Mouse (Mus musculus) frontal cortex, postnatal 14 days (tissue): ENCODE results near the gene B230217C12Rik.
"Not testable (repeated sequence)": the region's sequence is repeated elsewhere in the genome, so short reads cannot be mapped to it uniquely, and the experiment has no call there.

Experiments
- DNase-seq, 2 experiments: peaks; one replicate each; pipeline ENCODE4 v3.0.0; 2022; ENCODE audit warnings: low spot score in 2 of 2

The B230217C12Rik gene

DNA sequence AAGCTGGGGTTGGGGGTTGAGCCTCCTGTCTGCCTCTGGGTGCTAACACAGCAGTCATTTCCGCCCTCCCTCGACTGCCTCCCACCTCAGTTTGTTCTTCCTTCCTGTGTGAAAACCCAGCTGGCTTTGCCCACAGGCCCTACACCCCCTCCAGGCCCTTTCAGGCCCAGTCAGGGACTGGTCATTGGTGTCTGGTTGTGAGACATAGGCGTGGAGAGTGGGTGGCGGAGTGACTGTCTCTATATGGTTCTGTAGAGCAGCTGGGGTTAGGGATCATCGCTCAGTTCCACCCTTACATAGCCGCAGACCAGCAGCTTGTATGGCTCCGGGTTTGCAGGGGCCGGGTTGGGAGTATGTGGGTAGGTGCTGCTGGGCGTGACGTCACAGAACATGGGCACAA lies 15.3 kb upstream of the B230217C12Rik start:
- DNase-seq, result no peak

DNA sequence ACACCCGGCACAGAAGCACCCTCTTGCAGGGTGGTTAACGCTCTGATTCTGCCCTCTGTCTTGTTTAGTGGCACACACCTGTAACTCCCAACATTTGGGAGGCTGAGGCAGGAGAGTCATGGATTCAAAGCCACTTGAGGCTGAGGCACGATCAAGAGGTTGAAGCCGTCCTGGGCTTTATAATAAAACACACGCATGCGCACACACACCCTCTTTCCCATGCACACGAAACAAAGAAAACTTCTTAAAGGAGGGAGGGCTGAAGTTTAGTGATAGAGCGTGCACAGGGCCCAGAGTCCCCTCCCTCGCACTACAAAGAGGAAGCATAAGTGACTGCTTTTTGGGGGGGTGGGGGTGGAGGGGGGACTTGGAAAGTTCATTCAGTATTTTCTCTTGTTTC lies 14.6 kb upstream of the B230217C12Rik start:
- DNase-seq, result no peak

DNA sequence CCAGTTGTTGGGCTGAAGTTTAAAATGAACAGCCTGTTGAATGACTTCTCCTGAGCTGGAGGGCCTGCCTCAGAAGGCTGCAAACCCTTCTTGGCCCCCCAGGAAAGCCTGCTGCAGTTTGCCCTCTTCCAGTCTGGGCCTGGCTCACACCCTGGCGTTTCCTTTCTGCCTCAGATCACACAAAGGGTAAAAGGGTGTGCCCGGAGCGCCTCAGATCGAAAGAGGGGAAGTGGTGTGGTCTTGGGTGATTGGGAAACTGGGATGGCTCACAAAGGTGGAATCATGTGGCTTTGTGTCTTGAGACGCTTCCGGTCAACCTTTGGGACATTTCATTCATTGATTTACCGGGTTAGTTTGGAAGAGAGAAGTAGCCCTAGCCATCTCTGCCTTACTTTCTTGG lies 14.2 kb upstream of the B230217C12Rik start:
- DNase-seq, result no peak

DNA sequence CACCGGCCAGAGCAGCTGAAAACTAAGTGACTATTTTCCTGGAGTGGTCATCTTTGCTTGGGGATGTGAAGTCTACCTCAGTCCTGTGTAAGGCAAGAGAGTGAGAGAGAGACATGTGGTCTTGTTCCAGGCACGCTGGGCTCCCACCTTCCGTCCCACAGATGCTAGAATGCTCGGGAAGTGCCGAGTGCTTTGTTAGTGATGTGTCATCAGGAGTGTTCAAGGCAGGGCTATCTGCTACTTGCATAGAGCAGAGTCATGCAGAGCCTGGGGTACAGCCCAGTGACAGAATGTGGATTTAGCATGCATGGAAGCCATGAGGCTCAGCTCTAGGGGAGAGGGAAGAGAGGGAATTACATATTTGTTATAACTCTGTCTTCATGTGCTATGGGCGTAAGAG lies 12.9 kb upstream of the B230217C12Rik start:
- DNase-seq, result no peak

DNA sequence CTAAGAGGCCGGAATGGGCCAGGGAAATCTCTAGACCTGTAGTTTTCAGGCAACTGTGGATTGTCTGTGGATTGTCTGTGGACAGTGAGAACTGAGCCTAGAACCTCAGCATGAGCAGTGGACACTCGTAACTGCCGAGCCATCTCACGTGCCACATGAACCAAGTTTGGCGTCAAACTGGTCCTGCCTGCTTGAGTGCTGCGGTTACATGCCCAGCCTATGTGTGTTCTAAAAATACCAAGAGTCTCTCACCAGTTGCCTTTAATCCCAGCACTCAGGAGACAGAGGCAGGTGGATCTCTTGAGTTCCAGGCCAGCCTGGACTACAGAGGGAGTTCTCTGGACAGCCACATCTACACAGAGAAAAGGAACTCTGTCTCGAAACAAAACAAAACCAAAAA lies 11.2 kb upstream of the B230217C12Rik start:
- no peak for DNase-seq

DNA sequence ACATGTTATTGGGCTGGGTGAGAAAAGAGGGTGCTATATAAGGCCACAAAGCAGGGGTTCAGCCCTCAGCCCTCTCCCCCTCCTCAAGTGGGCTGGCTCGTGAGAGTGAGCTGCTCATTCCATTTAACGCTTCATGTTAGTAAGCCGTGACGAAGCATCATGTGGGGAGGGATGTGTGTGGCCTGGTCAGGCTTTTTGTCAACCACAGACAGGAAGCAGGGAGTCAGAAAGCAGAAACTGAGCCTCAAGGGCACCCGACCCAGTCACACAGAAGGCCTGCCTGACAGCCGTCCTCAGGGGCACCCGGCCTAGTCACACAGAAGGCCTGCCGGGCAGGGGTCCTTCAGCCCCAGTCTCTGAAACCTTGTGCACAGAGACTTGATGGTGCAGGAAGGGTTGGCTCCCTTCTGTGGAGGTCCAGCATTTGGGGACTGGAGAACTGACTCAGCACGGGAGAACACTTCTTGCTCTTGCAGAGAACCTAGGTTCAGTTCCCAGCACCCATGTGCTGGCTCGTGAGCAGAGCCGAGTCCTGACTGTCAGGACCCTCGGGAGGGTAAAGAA lies 10.6 kb upstream of the B230217C12Rik start:
- no peak for DNase-seq

DNA sequence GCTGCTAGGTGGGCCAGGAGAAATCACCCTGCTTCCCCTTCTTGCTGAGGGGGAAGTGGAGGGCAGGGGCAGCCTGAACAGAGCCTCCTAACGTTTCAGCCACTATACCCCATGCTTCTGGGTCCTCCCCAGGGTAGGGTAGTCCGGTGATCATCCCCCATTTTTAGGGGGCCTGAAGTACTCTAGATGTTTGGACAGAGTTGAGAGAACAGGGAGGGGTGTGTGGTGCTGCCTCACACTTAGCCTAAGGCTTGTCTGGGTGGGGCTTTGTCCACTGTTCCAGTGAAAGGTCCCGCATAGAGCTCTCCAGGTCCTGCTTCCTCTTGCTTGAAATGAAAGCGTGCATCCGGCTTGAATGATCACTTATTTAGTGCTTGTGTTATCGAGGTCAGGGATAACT lies 10.1 kb upstream of the B230217C12Rik start:
- no peak for DNase-seq

DNA sequence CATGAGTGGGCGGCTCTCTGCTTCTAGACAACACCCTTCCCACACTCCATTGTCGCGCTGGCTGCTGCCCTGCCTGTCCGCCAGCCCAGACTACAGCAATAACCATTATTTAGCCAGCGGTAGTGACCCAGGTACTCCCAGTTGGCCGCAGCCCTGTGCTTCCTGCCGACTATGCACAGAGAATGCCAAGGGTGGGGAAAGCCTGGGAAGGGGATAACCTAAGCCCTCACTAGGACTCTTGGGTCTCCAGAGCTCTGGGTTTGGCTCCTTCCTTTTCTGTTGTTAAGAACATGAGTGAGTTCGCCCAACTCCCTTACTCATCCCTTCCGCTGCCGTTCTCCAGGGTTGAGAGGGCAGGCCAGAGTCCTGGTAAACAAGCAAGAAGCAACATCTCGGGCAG lies 8.6 kb upstream of the B230217C12Rik start:
- DNase-seq, result no peak

DNA sequence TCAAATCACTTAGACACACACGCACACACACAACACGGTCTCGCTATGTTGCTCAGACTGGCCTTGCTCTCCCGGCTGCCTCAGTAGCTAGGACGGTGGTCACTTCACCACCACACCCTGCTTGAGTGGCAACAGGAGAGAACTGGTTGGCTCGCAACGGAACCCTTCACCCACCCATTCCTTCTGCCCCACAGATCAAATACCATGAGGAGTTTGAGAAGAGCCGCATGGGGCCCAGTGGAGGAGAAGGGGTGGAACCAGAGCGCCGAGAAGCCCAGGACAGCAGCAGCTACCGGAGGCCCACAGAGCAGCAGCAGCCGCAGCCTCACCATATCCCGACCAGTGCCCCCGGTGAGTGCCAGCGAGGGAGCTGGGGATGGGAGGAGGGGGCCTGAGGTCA lies 7.2 kb upstream of the B230217C12Rik start:
- no peak for DNase-seq

DNA sequence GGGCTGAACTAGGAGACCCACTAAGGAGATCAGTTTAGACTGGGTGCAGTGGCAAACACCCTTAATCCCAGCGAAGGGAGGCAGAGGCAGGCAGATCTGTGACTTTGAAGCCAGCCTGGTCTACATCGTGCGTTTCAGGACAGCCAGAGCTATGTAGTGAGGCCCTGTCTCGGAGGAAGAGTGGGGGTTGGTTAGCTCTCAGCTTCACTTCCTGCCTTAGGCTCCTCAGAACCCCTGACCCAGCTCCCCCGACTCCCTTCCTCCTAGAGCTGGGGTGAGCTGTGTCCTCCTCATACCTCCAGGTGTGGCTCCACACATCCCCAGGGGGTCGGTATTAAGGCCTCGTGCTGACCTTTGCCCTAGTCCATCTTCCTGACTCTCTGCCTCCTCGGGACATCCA lies 4.0 kb upstream of the B230217C12Rik start:
- no peak for DNase-seq

DNA sequence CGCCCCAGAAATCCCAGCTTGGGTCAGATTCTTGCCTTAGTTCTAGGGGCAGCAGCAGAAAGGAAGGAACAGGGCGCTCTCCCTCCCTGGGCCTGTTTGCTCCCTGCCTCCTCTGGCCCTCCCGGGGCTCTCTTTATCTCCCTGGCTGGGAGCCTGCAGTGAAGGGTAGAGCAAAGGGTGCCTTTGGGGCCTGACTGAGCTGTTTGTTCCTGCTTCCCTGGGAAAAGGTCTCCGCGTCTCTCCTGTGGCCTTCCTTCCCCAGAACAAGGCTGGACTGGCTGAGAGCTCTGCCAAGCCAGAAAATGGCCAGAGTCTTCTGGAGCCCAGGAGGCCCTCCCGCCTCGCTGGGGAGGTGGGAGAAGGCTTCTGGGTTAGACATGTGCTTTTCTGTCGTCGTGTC lies 3.5 kb upstream of the B230217C12Rik start:
- DNase-seq, result not testable (repeated sequence)

DNA sequence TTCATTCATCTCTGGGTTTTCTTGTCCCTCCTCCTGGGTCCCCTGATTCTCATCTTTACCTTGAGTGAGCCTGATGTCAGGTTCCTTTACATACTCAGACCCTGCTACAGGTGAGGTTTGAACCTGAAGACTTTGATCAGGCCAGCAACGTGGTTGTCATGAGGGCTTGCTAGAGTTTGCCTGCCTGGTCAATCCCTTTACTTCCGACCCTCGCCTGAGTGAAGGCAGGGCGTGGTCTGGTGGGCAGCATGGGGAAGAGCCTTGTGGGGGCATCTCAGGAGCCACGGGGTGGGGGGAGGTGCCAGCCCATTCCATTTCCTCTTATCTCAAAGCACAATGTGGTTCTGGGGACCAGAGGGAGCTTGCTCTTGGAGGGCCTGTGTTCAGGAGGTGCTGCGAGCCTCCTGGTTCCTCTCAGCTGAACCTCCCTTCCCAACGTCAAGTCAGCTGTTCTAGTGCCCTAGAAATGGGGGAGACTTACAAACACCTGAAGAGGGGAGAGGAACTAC lies 2.9 kb upstream of the B230217C12Rik start:
- DNase-seq, result no peak

DNA sequence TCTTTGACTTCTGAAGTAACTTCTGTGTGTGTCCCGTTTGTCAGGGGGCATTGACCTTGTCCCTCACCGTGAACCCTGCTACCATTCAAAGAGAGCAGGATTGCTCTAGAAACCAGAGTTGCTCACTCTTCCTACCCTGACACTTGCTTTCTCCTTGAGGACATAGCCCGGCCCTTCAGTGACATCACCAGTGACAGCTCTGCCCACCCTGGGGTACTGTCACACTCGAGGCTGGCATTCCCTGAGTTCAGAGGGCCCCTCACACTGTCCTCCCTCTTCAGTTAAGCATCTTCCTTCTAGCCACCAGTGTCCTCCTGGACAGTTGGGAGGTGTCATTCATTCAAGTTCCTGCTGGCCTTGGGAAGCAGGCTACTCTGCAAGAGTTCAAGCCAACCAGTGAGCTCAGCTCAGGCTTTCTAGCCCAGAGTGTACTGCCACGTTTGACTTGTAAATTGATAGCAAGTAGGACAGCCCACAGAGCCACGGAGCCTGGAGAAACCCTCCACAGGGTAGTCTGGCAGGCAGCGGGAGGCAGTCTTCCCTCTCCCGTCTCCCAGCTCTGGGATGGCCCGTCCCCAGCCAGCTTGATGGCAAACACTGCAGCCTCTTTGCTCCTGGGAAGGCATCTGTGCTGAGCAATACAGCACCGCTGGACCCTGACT lies 1.7 kb upstream of the B230217C12Rik start:
- no peak for DNase-seq

DNA sequence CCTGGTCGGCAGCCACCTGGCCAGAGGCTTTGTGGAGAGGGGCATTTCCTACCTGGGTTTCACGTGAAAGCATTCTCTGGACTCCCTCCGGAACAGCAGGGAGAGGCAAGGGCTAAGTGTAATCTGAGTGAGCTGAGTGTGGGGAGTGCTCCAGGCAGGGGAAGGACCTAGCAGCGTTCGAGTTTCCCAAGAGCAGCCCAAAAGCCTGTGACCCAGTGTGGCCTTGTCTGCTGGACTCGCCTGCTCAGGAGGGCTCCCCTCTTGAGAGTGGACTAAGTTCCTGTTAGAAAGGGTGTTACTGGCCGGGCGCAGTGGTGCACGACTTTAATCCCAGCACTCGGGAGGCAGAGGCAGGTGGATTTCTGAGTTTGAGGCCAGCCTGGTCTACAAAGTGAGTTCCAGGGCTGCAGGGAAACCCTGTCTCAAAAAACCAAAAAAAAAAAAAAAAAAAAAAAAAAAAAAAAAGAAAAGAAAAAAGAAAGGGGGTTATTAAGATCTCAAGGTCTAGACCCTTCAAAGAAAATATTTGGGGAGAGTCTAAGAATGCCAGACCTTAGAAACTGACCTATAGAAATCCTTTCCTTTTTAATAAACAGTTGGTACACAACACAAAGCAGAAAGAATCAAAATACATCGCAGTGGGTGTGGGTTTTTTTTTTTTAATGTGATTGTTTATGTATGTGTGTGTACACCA lies 992 bp upstream of the B230217C12Rik start:
- no peak for DNase-seq

DNA sequence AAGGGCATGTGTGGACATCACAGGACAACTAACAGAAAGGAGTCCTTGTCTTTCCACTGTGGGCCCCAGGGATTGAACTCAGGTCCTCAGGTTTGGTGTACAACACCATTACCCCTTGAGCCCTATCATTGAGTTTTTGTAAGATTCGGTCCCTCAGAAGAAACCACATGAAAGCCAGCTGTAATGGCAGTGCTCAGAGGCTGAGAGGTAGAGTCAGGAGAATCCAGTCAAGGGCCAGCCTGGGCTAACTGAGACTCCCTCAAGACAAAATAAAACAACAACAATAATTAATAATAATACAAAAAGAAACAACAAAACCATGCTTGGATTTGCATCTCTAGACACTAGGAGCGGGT lies 467 bp upstream of the B230217C12Rik start:
- DNase-seq, result no peak

DNA sequence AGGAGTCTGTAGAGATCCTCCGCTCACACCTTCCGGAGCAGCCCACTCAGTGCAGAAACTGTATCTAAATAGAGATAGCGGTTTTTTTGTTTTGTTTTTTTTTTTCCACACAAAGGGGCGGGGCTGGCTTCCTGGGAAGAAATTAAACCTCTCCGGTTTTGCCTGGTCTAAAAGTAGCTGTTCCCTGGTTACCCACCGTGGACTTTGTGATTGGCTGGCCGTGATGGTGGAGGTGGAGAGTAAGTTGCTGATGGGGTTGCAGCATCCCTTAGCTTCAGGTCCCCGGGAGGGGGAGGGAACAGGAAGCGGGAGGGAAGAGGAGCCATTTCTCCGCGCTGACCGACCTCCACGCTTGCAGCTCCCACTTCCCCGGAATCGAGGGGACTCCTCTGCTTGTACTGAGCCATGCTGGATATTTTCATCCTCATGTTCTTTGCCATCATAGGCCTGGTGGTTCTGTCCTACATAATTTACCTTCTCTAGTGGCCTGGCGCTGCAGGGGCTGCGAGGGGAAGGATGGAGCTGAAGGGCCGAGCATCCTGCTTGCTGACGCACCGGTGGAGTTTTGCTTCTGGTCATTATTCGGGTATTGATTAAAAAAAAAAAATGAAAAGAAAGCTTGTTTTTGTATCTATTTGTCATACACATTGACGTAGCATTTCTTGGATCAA lies 546 bp downstream of the B230217C12Rik start:
- DNase-seq, result peak; percentile 83 to 89

DNA sequence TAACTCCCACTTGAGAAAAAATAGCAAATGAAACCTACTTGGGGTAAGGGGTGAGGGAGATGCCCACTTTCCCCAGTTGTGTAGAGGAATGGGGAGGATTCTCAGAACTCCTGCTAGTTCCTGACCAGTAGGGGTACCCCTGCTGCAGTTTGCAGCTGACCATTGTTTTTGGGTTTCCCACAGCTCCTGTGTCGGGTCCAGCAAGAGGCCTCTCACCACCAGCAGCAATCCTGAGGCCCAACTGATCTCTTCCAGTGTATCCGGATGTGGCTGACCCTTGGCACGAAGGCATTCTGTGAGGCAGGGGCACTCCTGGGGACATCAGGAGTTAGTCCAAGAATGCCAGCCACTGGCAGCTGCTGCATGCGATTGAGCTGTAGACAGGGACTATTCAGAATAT lies 1.4 kb downstream of the B230217C12Rik start:
- DNase-seq, result no peak

DNA sequence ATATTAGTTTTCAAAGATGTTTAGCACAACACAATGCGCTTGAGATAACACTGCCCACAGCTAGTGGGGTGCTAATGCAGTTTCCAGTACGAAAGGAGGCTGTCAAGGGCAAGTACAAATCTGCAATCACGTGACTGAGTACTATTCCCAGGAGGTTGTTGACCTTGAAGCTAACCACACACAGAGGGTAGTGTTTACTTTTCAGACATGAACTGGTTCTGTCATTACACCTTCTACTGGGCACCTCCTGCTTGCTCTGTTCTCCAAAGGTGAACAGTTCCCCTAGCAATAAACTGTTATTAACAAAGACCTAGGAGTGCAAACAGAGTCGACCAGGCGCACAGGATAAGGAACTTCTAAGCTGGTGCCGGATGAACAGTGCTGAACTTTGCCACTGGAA lies 9.8 kb downstream of the B230217C12Rik start:
- DNase-seq, result no peak

DNA sequence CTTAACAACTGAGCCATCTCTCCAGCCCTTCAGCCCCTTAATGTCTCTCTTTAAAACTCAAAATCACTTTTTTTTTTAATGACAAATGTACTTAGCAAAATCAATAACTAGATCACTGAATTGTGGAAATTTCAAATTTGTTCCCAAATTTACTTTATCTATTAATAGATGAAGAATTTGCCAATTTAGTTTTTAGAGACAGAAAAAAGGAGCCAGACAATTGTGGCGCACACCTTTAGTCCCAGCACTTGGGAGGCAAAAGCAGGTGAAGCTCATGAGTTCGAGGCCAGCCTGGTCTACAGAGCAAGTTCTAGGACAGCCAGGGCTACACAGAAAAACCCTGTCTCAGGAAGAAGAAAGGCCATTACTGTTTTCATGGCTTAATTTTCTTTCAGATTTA lies 11.0 kb downstream of the B230217C12Rik start:
- no peak for DNase-seq

DNA sequence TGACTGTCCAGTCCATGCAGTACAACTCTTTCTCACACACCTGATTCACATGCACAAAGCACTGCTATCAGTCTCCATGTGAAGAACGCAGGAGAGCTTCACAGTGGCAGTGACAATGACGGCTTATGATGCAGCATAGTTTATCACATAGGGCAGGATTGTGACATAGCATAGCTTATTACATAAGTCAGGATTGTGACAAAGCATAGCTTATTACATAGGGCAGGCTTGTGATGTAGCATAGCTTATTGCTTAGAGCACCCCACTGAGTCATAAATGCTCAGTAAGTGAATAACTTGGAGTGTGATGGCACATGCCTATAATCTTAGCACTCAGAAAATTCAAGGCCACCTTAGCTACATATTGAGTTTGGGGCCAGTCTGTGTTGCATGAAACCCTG lies 14.9 kb downstream of the B230217C12Rik start:
- DNase-seq, result no peak

DNA sequence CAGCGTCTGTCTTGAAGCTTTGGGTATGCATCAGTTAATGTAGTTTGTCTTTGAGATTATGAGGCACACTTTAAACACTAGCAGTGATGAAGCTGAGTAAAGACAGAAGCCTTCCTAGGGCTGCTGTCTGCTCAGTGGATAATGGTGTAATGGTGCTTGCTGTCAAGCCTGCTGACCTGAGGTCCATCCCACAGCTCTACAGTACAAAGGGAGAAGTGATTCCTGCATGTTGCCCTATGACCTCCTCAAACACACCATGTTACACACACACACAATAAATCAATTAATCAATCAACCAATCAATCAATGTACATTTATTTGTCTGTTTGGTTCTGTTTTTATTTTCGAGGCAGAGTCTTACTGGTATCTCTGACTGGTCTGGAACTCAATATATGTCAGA lies 21.6 kb downstream of the B230217C12Rik start:
- no peak for DNase-seq

DNA sequence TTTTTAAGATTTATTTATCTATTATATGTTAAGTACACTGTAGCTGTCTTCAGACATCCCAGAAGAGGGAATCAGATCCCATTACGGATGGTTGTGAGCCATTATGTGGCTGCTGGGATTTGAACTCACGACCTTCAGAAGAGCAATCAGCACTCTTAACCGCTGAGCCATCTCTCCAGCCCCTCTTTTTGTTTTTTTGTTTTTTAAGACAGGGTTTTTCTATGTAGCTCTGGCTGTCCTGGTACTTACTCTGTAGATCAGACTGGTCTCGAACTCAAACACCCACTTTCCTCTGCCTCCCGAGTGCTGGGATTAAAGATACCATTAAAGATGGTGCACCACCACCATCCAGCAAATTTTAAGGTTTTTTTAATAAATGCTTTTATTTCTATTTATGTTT lies 24.8 kb downstream of the B230217C12Rik start:
- DNase-seq, result no peak
